Mouse (Mus musculus) embryonic fibroblast, embryonic 13.5 days (primary cell): Measurements from ENCODE around the gene Fam136a.
A peak's percentile ranks its signal among the peaks of the same experiment; 100 is the strongest.

Experiments used
- CTCF ChIP-seq: IDR thresholded peaks from 2 replicates; pipeline ENCODE4 v1.5.1; 2011; ENCODE audit warnings: mild to moderate bottlenecking, control low read depth, low read length, moderate library complexity, borderline replicate concordance; ENCODE audit not compliant: insufficient read depth
- POLR2A ChIP-seq: IDR thresholded peaks from 2 replicates; pipeline ENCODE4 v1.6.1; 2011; ENCODE audit warnings: low read depth, mild to moderate bottlenecking, control low read depth, low read length, moderate library complexity

GRCm38 (mm10) chr6:86349257-86349656, 16.2 kb upstream of the Fam136a start:
- 0 out of 2 replicates have a peak, but pooled peaks have one; percentile 16 for TF ChIP-seq CTCF
- TF ChIP-seq POLR2A: no peak
